Mouse (Mus musculus) forebrain, postnatal 0 days (tissue): ENCODE measurements at regions not wholly inside any gene's neighbourhood (a gene's known extent, or its start where the extent isn't known, plus 50 kb on each side); places are given as distances from the start of the nearest gene placed in this dataset.

ENCODE experiments used
- ATAC-seq: fragments of 200-750 bp; cut with Nextera tagmentation; 2 replicates; pipeline ENCODE4 v1.8.0; 2017; ENCODE audit warnings: mild to moderate bottlenecking, moderate library complexity
- DNase-seq: peaks from one replicate; pipeline ENCODE4 v3.0.0-alpha.2; 2015
- H3K27ac ChIP-seq: fragments of 300-500 bp; sonication (generic); 2 replicates; pipeline ENCODE4 v1.5.1; 2014; ENCODE audit warnings: low read depth, mild to moderate bottlenecking, antibody characterized with exemption, low read length, moderate library complexity, mixed read lengths
- H3K27me3 ChIP-seq: fragments of 300-500 bp; sonication (generic); 2 replicates; pipeline ENCODE4 v1.6.1; 2014; ENCODE audit warnings: mild to moderate bottlenecking, low read length, mixed read lengths; ENCODE audit not compliant: insufficient read depth
- H3K36me3 ChIP-seq: fragments of 300-500 bp; sonication (generic); 2 replicates; pipeline ENCODE4 v1.6.1; 2014; ENCODE audit warnings: mild to moderate bottlenecking, moderate library complexity; ENCODE audit not compliant: insufficient read depth
- H3K4me1 ChIP-seq: fragments of 300-500 bp; sonication (generic); 2 replicates; pipeline ENCODE4 v1.6.1; 2014; ENCODE audit warnings: antibody characterized with exemption; ENCODE audit not compliant: insufficient read depth
- H3K4me2 ChIP-seq: fragments of 300-500 bp; sonication (generic); 2 replicates; pipeline ENCODE4 v1.6.1; 2014; ENCODE audit warnings: low read depth, mild to moderate bottlenecking, moderate library complexity
- H3K4me3 ChIP-seq: fragments of 300-500 bp; sonication (generic); 2 replicates; pipeline ENCODE4 v1.5.1; 2014; ENCODE audit warnings: low read depth, low read length, mixed read lengths
- H3K9ac ChIP-seq: fragments of 300-500 bp; sonication (generic); 2 replicates; pipeline ENCODE4 v1.6.1; 2014; ENCODE audit warnings: mild to moderate bottlenecking
- H3K9me3 ChIP-seq: fragments of 300-500 bp; sonication (generic); 2 replicates; pipeline ENCODE4 v1.6.1; 2016; ENCODE audit warnings: low read length
- CTCF ChIP-seq: sonication (generic); IDR thresholded peaks from 2 replicates; pipeline ENCODE4 v1.5.1; 2016; ENCODE audit warnings: antibody characterized with exemption, control low read depth, low read depth
- WGBS: fragments of 180-500 bp; shearing (Covaris S2); extraction: QIAGEN DNeasy Blood & Tissue Kit; methylation state at CpG from one replicate; pipeline ENCODE4 v1.1.7; 2014; 5-methylcytosine and 5-hydroxymethylcytosine counted together

GRCm38 (mm10) chr3:34909350-34909749, 259.1 kb downstream of the Sox2 start:
- H3K4me3 ChIP-seq, result no peak overlapping the region
- no peaks in the 10 kb centered on the region for H3K9me3 ChIP-seq
- no peak for TF ChIP-seq CTCF
- 82% methylated on average over 3 of the region's 3 CpGs for WGBS
- no peak overlapping the region for H3K4me2 ChIP-seq
- no peak overlapping the region for H3K9ac ChIP-seq
- DNase-seq (no peak), ATAC-seq (no peak)
- no peaks in the 10 kb centered on the region for H3K4me1 ChIP-seq
- no peaks in the 10 kb centered on the region for H3K36me3 ChIP-seq
- H3K27me3 ChIP-seq, result no peaks in the 10 kb centered on the region
- H3K27ac ChIP-seq, result no peak overlapping the region

- no peaks in the 10 kb centered on the region for H3K36me3 ChIP-seq
- DNase-seq, result no peak
- ATAC-seq, result peak; percentile 20; the same call in 1 of the 2 replicates
- no peaks in the 10 kb centered on the region for H3K9me3 ChIP-seq
- H3K4me2 ChIP-seq, result no peak overlapping the region
- no peak overlapping the region for H3K9ac ChIP-seq
- no peak for TF ChIP-seq CTCF
- WGBS, result 48% methylated on average over 6 of the region's 6 CpGs
- no peaks in the 10 kb centered on the region for H3K27me3 ChIP-seq
- H3K4me1 ChIP-seq, result no peaks in the 10 kb centered on the region
- H3K4me3 ChIP-seq, result no peak overlapping the region
- H3K27ac ChIP-seq, result no peak overlapping the region
These were observed 268.2 kb downstream of the Sox2 start for GRCm38 (mm10) chr3:34918326-34918932.

- no peak for ATAC-seq
- H3K36me3 ChIP-seq, result no peaks in the 10 kb centered on the region
- H3K27ac ChIP-seq, result no peak overlapping the region
- H3K27me3 ChIP-seq, result no peaks in the 10 kb centered on the region
- TF ChIP-seq CTCF, result no peak
- WGBS, result 93% methylated on average over 5 of the region's 5 CpGs
- H3K4me1 ChIP-seq, result no peaks in the 10 kb centered on the region
- H3K4me3 ChIP-seq, result no peak overlapping the region
- no peak overlapping the region for H3K4me2 ChIP-seq
- no peak for DNase-seq
- no peaks in the 10 kb centered on the region for H3K9me3 ChIP-seq
- no peak overlapping the region for H3K9ac ChIP-seq
These were observed 270.3 kb downstream of the Sox2 start for GRCm38 (mm10) chr3:34920497-34920896.

- H3K27ac ChIP-seq, result no peak overlapping the region
- H3K4me3 ChIP-seq, result no peak overlapping the region
- H3K9me3 ChIP-seq, result no peaks in the 10 kb centered on the region
- ATAC-seq (no peak; the same call in 1 of the 2 replicates), DNase-seq (no peak)
- WGBS, result 21% methylated on average over 3 of the region's 3 CpGs
- no peak overlapping the region for H3K9ac ChIP-seq
- H3K36me3 ChIP-seq, result no peaks in the 10 kb centered on the region
- no peaks in the 10 kb centered on the region for H3K27me3 ChIP-seq
- no peak for TF ChIP-seq CTCF
- no peak overlapping the region for H3K4me2 ChIP-seq
- no peaks in the 10 kb centered on the region for H3K4me1 ChIP-seq
These were observed 299.7 kb downstream of the Sox2 start for GRCm38 (mm10) chr3:34949867-34950266.

- Histone ChIP-seq H3K4me1 (no peaks in the 10 kb centered on the region), H3K27me3 (no peaks in the 10 kb centered on the region), H3K4me3 (no peak overlapping the region), H3K9me3 (no peaks in the 10 kb centered on the region), H3K4me2 (no peak overlapping the region), H3K36me3 (no peaks in the 10 kb centered on the region), H3K9ac (no peak overlapping the region), H3K27ac (no peak overlapping the region)
- ATAC-seq (peak; percentile 42; the same call in 1 of the 2 replicates), DNase-seq (no peak)
- WGBS, result 27% methylated on average over 4 of the region's 4 CpGs
- no peak for TF ChIP-seq CTCF
These were observed 306.0 kb downstream of the Sox2 start for GRCm38 (mm10) chr3:34956183-34956582.

- no peak overlapping the region for H3K27ac ChIP-seq
These were observed 308.9 kb downstream of the Sox2 start for GRCm38 (mm10) chr3:34959044-34959521.

DNA sequence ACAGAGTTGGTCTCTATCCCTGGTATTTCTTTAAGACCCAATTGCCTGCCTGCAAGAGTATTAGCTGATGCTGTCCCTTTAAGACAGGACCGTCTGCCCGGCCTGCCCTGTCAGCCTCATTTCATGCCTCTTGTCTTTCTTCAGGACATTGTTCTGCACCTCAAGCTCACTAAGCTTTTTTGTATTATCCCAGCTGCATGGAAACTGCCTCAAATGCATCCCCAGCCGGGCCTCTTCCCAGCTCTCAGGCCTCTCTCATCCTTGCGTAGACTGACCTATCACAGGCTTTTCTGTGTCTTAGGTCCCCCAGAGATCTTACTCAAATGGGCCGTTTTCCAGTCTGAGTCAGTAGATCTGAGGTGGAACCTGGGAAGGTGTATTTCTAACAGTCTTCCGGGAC, 316.2 kb downstream of the Sox2 start:
- DNase-seq (no peak), ATAC-seq (no peak)
- H3K4me1 ChIP-seq, result no peaks in the 10 kb centered on the region
- no peak overlapping the region for H3K9ac ChIP-seq
- no peak overlapping the region for H3K27ac ChIP-seq
- no peak overlapping the region for H3K4me2 ChIP-seq
- H3K9me3 ChIP-seq, result no peaks in the 10 kb centered on the region
- H3K36me3 ChIP-seq, result no peaks in the 10 kb centered on the region
- no peak overlapping the region for H3K4me3 ChIP-seq
- 21% methylated on average over 6 of the region's 6 CpGs for WGBS
- H3K27me3 ChIP-seq, result no peaks in the 10 kb centered on the region
- no peak for TF ChIP-seq CTCF

More at GRCm38 (mm10) chr3:34959044-34959521, 308.9 kb downstream of the Sox2 start:
- DNase-seq (peak; percentile 40), ATAC-seq (peak; percentile 77)
- Histone ChIP-seq H3K4me2 (peak overlapping the region; percentile 29), H3K4me3 (0 out of 2 replicates have a peak overlapping the region, but pooled peaks have one; percentile 9), H3K9me3 (no peaks in the 10 kb centered on the region), H3K27me3 (no peaks in the 10 kb centered on the region), H3K36me3 (no peaks in the 10 kb centered on the region), H3K4me1 (no peaks in the 10 kb centered on the region), H3K9ac (no peak overlapping the region)
- no peak for TF ChIP-seq CTCF
- 52% methylated on average over 19 of the region's 19 CpGs for WGBS
